Mouse (Mus musculus) thymus, postnatal 25 days (tissue): ENCODE results near the gene Stx8.

ENCODE experiments used
- DNase-seq: peaks from one replicate; pipeline ENCODE4 v3.0.0; 2022

Stx8 gene

GRCm38 (mm10) chr11:68037093-68037492 is 71.1 kb downstream of the Stx8 start:
- no peak for DNase-seq

GRCm38 (mm10) chr11:68038101-68038500 is 72.1 kb downstream of the Stx8 start:
- no peak for DNase-seq

GRCm38 (mm10) chr11:68044181-68044580 is 78.2 kb downstream of the Stx8 start:
- DNase-seq, result no peak

GRCm38 (mm10) chr11:68046916-68047315 is 80.9 kb downstream of the Stx8 start:
- DNase-seq, result peak; percentile 54

- no peak for DNase-seq
Observed at GRCm38 (mm10) chr11:68049261-68050165, 83.5 kb downstream of the Stx8 start.

- DNase-seq, result no peak
Observed at GRCm38 (mm10) chr11:68050725-68051124, 84.7 kb downstream of the Stx8 start.

GRCm38 (mm10) chr11:68051305-68051704 is 85.3 kb downstream of the Stx8 start:
- no peak for DNase-seq

GRCm38 (mm10) chr11:68058466-68059201 is 92.6 kb downstream of the Stx8 start:
- no peak for DNase-seq

GRCm38 (mm10) chr11:68060651-68061050 is 94.7 kb downstream of the Stx8 start:
- DNase-seq, result no peak

- DNase-seq, result no peak
Observed at GRCm38 (mm10) chr11:68062116-68062515, 96.1 kb downstream of the Stx8 start.

GRCm38 (mm10) chr11:68067806-68068205 is 101.8 kb downstream of the Stx8 start:
- no peak for DNase-seq

- no peak for DNase-seq
Observed at GRCm38 (mm10) chr11:68070086-68070485, 104.1 kb downstream of the Stx8 start.

GRCm38 (mm10) chr11:68071836-68072235 is 105.8 kb downstream of the Stx8 start:
- DNase-seq, result no peak

GRCm38 (mm10) chr11:68072597-68073210 is 106.7 kb downstream of the Stx8 start:
- DNase-seq, result no peak

- DNase-seq, result no peak
Observed at GRCm38 (mm10) chr11:68074686-68075085, 108.7 kb downstream of the Stx8 start.

GRCm38 (mm10) chr11:68075331-68075730 is 109.3 kb downstream of the Stx8 start:
- no peak for DNase-seq

- DNase-seq, result no peak
Observed at GRCm38 (mm10) chr11:68079756-68080155, 113.8 kb downstream of the Stx8 start.

- no peak for DNase-seq
Observed at GRCm38 (mm10) chr11:68080999-68081398, 115.0 kb downstream of the Stx8 start.

GRCm38 (mm10) chr11:68082756-68083155 is 116.8 kb downstream of the Stx8 start:
- DNase-seq, result no peak

GRCm38 (mm10) chr11:68083562-68083961 is 117.6 kb downstream of the Stx8 start:
- no peak for DNase-seq

GRCm38 (mm10) chr11:68086221-68086620 is 120.2 kb downstream of the Stx8 start:
- DNase-seq, result no peak

- DNase-seq, result no peak
Observed at GRCm38 (mm10) chr11:68089426-68089825, 123.4 kb downstream of the Stx8 start.

- DNase-seq, result no peak
Observed at GRCm38 (mm10) chr11:68089885-68090592, 124.0 kb downstream of the Stx8 start.
